Mouse (Mus musculus) MEL (cell line): Measurements from ENCODE around the gene Fam50a. TPM values are rescaled to one million over a fixed set of nuclear protein-coding genes. Genes with fewer than 3 reads are reported as not detected.

Source experiments
- DNase-seq: peaks from one replicate; pipeline ENCODE4 v3.0.0; 2011; ENCODE audit warnings: low read depth, low spot score
- H3K27ac ChIP-seq: 2 replicates; pipeline ENCODE4 v1.5.1; 2012; ENCODE audit warnings: low read depth, mild to moderate bottlenecking, control low read depth, low read length, moderate library complexity; ENCODE audit not compliant: control insufficient read depth
- H3K27me3 ChIP-seq, 2 experiments: fragments of 150-350 bp in 1 of 2; sonication (generic) in 1 of 2; 2 replicates each; pipeline ENCODE4 v1.6.1; 2012; ENCODE audit warnings: low read length in 2 of 2, mild to moderate bottlenecking in 2 of 2, improper control_type of control experiment in 1 of 2, moderate library complexity in 1 of 2; ENCODE audit not compliant: insufficient read depth in 2 of 2, control insufficient read depth in 1 of 2
- H3K36me3 ChIP-seq, 2 experiments: 2 replicates each; pipeline ENCODE4 v1.6.1; 2012 to 2014; ENCODE audit warnings: low read length in 2 of 2, improper control_type of control experiment in 1 of 2, inconsistent platforms in 1 of 2, mild to moderate bottlenecking in 1 of 2; ENCODE audit not compliant: insufficient read depth in 2 of 2, control insufficient read depth in 1 of 2
- H3K4me1 ChIP-seq, 2 experiments: fragments of 150-350 bp in 1 of 2; sonication (generic) in 1 of 2; 2 replicates each; pipeline ENCODE4 v1.6.1; 2012; ENCODE audit warnings: low read length in 2 of 2, improper control_type of control experiment in 1 of 2, mild to moderate bottlenecking in 1 of 2; ENCODE audit not compliant: insufficient read depth in 2 of 2, control insufficient read depth in 1 of 2
- H3K4me3 ChIP-seq, 2 experiments: fragments of 150-350 bp in 1 of 2; sonication (generic) in 1 of 2; 2 replicates each; pipeline ENCODE4 v1.5.1; 2012; ENCODE audit warnings: low read depth in 2 of 2, low read length in 2 of 2, mild to moderate bottlenecking in 2 of 2, moderate library complexity in 2 of 2, control low read depth in 1 of 2, improper control_type of control experiment in 1 of 2; ENCODE audit not compliant: control insufficient read depth in 1 of 2, insufficient read depth in 1 of 2
- H3K79me2 ChIP-seq: 2 replicates; pipeline ENCODE4 v1.6.1; 2012; ENCODE audit warnings: mild to moderate bottlenecking, low read length, moderate library complexity; ENCODE audit not compliant: control insufficient read depth, poor library complexity, insufficient read depth
- H3K9ac ChIP-seq: 2 replicates; pipeline ENCODE4 v1.6.1; 2012; ENCODE audit warnings: low read depth, mild to moderate bottlenecking, control low read depth, low read length, moderate library complexity; ENCODE audit not compliant: control insufficient read depth, poor library complexity, severe bottlenecking
- H3K9me3 ChIP-seq: fragments of 150-350 bp; sonication (generic); replicated peaks from 2 replicates; pipeline ENCODE4 v1.6.1; 2012; ENCODE audit warnings: mild to moderate bottlenecking, low read length, improper control_type of control experiment, moderate library complexity; ENCODE audit not compliant: insufficient read depth
- CHD1 ChIP-seq: IDR thresholded peaks from 2 replicates; pipeline ENCODE4 v1.6.1; 2012; ENCODE audit warnings: low read depth, mild to moderate bottlenecking, inconsistent platforms, low read length, improper control_type of control experiment
- CHD2 ChIP-seq: IDR thresholded peaks from 2 replicates; pipeline ENCODE4 v1.6.1; 2011; ENCODE audit warnings: low read length, improper control_type of control experiment
- CTCF ChIP-seq, 3 experiments: IDR thresholded peaks in 2 of 3; conservative IDR thresholded peaks in 1 of 3; 2 replicates each; pipeline ENCODE4 v1.5.1; 2011 to 2012; ENCODE audit warnings: low read length in 3 of 3, low read depth in 2 of 3, mild to moderate bottlenecking in 2 of 3, improper control_type of control experiment in 1 of 3, inconsistent platforms in 1 of 3, mixed read lengths in 1 of 3, moderate library complexity in 1 of 3; ENCODE audit not compliant: control insufficient read depth in 1 of 3, insufficient read depth in 1 of 3, poor library complexity in 1 of 3, severe bottlenecking in 1 of 3
- E2F4 ChIP-seq: IDR thresholded peaks from 2 replicates; pipeline ENCODE4 v1.6.1; 2011; ENCODE audit warnings: low read depth, low read length, improper control_type of control experiment, borderline replicate concordance
- ELF1 ChIP-seq: IDR thresholded peaks from 2 replicates; pipeline ENCODE4 v1.6.1; 2014; ENCODE audit warnings: low read depth, mild to moderate bottlenecking, inconsistent platforms, low read length, improper control_type of control experiment, moderate library complexity
- EP300 ChIP-seq, 2 experiments: IDR thresholded peaks; 2 replicates each; pipeline ENCODE4 v1.6.1; 2011; ENCODE audit warnings: improper control_type of control experiment in 2 of 2, low read length in 2 of 2, low read depth in 1 of 2, mild to moderate bottlenecking in 1 of 2
- ETS1 ChIP-seq: IDR thresholded peaks from 2 replicates; pipeline ENCODE4 v1.6.1; 2012; ENCODE audit warnings: low read depth, mild to moderate bottlenecking, inconsistent platforms, low read length, improper control_type of control experiment, moderate library complexity
- GATA1 ChIP-seq: IDR thresholded peaks from 2 replicates; pipeline ENCODE4 v1.6.1; 2011; ENCODE audit warnings: low read depth, low read length, improper control_type of control experiment
- HCFC1 ChIP-seq: IDR thresholded peaks from 2 replicates; pipeline ENCODE4 v1.6.1; 2012; ENCODE audit warnings: low read depth, mild to moderate bottlenecking, inconsistent platforms, low read length, improper control_type of control experiment, moderate library complexity
- JUND ChIP-seq: IDR thresholded peaks from 2 replicates; pipeline ENCODE4 v1.6.1; 2011; ENCODE audit warnings: low read depth, mild to moderate bottlenecking, improper control_type of control experiment, low read length
- MAFK ChIP-seq: IDR thresholded peaks from 2 replicates; pipeline ENCODE4 v1.6.1; 2011; ENCODE audit warnings: low read depth, mild to moderate bottlenecking, low read length, improper control_type of control experiment, borderline replicate concordance
- MAX ChIP-seq: IDR thresholded peaks from 2 replicates; pipeline ENCODE4 v1.6.1; 2011; ENCODE audit warnings: low read length, improper control_type of control experiment
- MAZ ChIP-seq: IDR thresholded peaks from 2 replicates; pipeline ENCODE4 v1.6.1; 2012; ENCODE audit warnings: low read depth, mild to moderate bottlenecking, inconsistent platforms, low read length, improper control_type of control experiment
- MXI1 ChIP-seq: IDR thresholded peaks from 2 replicates; pipeline ENCODE4 v1.6.1; 2011; ENCODE audit warnings: mild to moderate bottlenecking, low read depth, low read length, improper control_type of control experiment
- NELFE ChIP-seq: IDR thresholded peaks from 2 replicates; pipeline ENCODE4 v1.6.1; 2011; ENCODE audit warnings: low read depth, low read length, improper control_type of control experiment
- NRF1 ChIP-seq: IDR thresholded peaks from 2 replicates; pipeline ENCODE4 v1.6.1; 2014; ENCODE audit warnings: low read depth, mild to moderate bottlenecking, inconsistent platforms, low read length, improper control_type of control experiment, moderate library complexity; ENCODE audit not compliant: poor library complexity, insufficient read depth, severe bottlenecking
- POLR2A ChIP-seq, 2 experiments: IDR thresholded peaks; 2 replicates each; pipeline ENCODE4 v1.6.1; 2011 to 2012; ENCODE audit warnings: low read length in 2 of 2, mild to moderate bottlenecking in 2 of 2, control low read depth in 1 of 2, improper control_type of control experiment in 1 of 2, low read depth in 1 of 2, moderate library complexity in 1 of 2; ENCODE audit not compliant: control insufficient read depth in 1 of 2, insufficient read depth in 1 of 2, poor library complexity in 1 of 2
- POLR2AphosphoS2 ChIP-seq: IDR thresholded peaks from 2 replicates; pipeline ENCODE4 v1.6.1; 2011; ENCODE audit warnings: low read length, improper control_type of control experiment
- POLR2AphosphoS5 ChIP-seq: IDR thresholded peaks from 2 replicates; pipeline ENCODE4 v1.6.1; 2012; ENCODE audit warnings: low read depth, borderline replicate concordance, mild to moderate bottlenecking, inconsistent platforms, low read length, moderate library complexity, mixed read lengths
- RCOR1 ChIP-seq: IDR thresholded peaks from 2 replicates; pipeline ENCODE4 v1.6.1; 2012; ENCODE audit warnings: low read depth, mild to moderate bottlenecking, inconsistent platforms, low read length, improper control_type of control experiment
- SIN3A ChIP-seq: IDR thresholded peaks from 2 replicates; pipeline ENCODE4 v1.6.1; 2012; ENCODE audit warnings: low read length, improper control_type of control experiment, inconsistent platforms
- SMC3 ChIP-seq: IDR thresholded peaks from 2 replicates; pipeline ENCODE4 v1.6.1; 2011; ENCODE audit warnings: low read depth, low read length, improper control_type of control experiment
- TBP ChIP-seq: IDR thresholded peaks from 2 replicates; pipeline ENCODE4 v1.8.0; 2011; ENCODE audit warnings: low read depth, low read length, improper control_type of control experiment
- TCF12 ChIP-seq: IDR thresholded peaks from 2 replicates; pipeline ENCODE4 v1.6.1; 2014; ENCODE audit warnings: low read depth, mild to moderate bottlenecking, inconsistent platforms, low read length, improper control_type of control experiment, moderate library complexity
- USF1 ChIP-seq: IDR thresholded peaks from 2 replicates; pipeline ENCODE4 v1.6.1; 2014; ENCODE audit warnings: low read depth, mild to moderate bottlenecking, inconsistent platforms, low read length, improper control_type of control experiment, moderate library complexity
- USF2 ChIP-seq, 2 experiments: IDR thresholded peaks; 2 replicates each; pipeline ENCODE4 v1.6.1; 2011 to 2012; ENCODE audit warnings: improper control_type of control experiment in 2 of 2, low read length in 2 of 2, borderline replicate concordance in 1 of 2, inconsistent platforms in 1 of 2, low read depth in 1 of 2, mild to moderate bottlenecking in 1 of 2; ENCODE audit not compliant: insufficient read depth in 1 of 2
- ZKSCAN1 ChIP-seq: IDR thresholded peaks from 2 replicates; pipeline ENCODE4 v1.6.1; 2012; ENCODE audit warnings: low read depth, mild to moderate bottlenecking, inconsistent platforms, low read length, improper control_type of control experiment, moderate library complexity
- ZMIZ1 ChIP-seq: IDR thresholded peaks from 2 replicates; pipeline ENCODE4 v1.6.1; 2012; ENCODE audit warnings: low read depth, mild to moderate bottlenecking, inconsistent platforms, low read length, improper control_type of control experiment, moderate library complexity
- ZNF384 ChIP-seq: IDR thresholded peaks from 2 replicates; pipeline ENCODE4 v1.6.1; 2012; ENCODE audit warnings: low read depth, mild to moderate bottlenecking, inconsistent platforms, low read length, improper control_type of control experiment
- polyA plus RNA-seq, 2 experiments: library from polyadenylated mRNA; stranded (reverse) in 1 of 2; unstranded in 1 of 2; fragments of >175 nt in 1 of 2; fragments of >200 nt in 1 of 2; gene quantifications; 2 replicates each; pipeline versions ENCODE4 v1.2.1 to v1.2.4; 2012; ENCODE audit warnings: low replicate concordance in 2 of 2, low read depth in 1 of 2; ENCODE audit not compliant: insufficient read length in 2 of 2, insufficient read depth in 1 of 2, missing spikeins in 1 of 2
- total RNA-seq: library from RNA; depleted of rRNA; stranded (reverse); fragments of 300-350 nt; gene quantifications from 2 replicates; pipeline ENCODE4 v1.2.3, GENCODE M21; 2012

Fam50a gene
- total and polyA plus RNA-seq, 3 experiments, result 46.3 to 107 (median 64.8) TPM

DNA sequence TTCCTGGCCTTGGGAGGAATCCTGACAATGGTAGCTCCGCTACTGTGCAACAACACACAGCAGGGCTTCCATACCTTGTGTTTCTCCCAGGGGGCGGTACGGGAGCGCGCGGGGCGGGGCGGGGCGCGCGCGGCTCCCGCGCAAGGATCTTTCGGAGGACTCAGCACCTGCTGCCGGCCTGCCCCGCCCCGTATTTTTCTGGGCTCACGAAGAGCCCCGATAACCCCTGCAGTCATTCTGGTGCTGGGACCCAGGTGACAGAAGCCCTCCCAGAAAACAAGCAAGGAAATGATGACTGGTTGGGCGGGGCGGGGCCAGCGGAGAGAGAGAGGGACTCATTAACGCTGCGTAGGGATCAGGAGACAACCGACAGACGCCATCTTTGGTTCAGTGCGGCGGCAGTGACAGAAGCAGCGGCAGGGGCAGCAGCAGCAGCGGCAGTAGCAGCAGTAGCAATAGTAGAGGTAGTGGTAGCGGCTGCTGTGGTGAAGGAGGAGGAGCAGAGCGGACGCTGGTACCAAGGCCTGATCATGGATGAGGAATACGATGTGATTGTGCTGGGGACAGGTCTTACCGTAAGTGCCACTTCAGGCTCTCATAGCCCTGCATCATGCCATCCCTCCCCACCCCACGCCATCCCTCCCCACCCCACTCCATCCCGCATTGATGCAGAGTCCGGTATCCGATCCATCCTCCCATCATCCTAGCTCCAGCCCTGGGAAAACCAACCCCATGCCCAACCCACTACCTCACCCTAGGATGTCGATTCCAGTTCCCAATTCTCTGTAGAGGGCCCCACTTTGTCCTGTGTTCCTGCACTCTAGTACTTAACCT is 7.7 kb upstream of the Fam50a start, which contains the start of gene Gdi1 (continued):
- TF ChIP-seq EP300 (IDR thresholded peaks at IDR 0.05; ENCODE audit: low read depth in 1 of 2, low read length in 2 of 2) (no peak), POLR2AphosphoS2 (peak; percentile 82; the same call in 1 of the 2 replicates), ZNF384 (no peak), ZMIZ1 (peak; percentile 77)

DNA sequence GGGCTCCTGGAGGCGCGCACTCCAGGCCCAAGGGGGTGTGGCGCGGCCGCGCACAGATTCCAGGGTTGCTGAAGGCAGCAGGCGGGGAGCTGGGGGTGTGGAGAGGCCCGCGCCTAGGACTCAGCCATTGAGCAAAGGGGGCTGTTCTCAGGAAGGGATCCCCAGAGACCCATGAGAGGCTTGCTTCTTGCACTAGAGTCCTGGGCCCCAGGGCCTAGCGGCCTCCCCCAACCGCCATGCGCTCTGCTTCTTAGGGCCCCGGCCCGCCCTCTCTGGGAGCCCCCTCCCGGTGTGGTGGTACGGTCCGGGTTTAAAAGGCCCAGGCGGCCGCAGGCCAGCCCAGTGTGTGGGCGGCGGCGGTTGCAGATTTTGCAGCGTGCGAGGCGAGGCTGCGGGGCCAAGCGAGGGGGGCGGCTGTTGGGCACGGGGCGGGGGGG is 15.9 kb downstream of the Fam50a start, which contains the start of gene Plxna3:
Gene Plxna3, plus strand, starts transcription at position 342 of the 437 bp plus-strand sequence.
- Histone ChIP-seq H3K9me3 (no peaks in the 10 kb centered on the region), H3K27ac (peak within 1 kb of the TSS; percentile 68), H3K9ac (peak within 1 kb of the TSS; percentile 77), H3K4me3 (peak within 1 kb of the TSS; percentile 61 to 70), H3K79me2 (peaks cover 7% of the 10 kb centered on the region), H3K4me1 (peaks cover 5 to 13% of the 10 kb centered on the region in 2 experiments; a peak in 3 of 4 replicates), H3K27me3 (no peaks in the 10 kb centered on the region), H3K36me3 (peaks cover 0 to 12% of the 10 kb centered on the region in 2 experiments; a peak in 2 of 4 replicates)
- TF ChIP-seq NRF1, result no peak
- peak; percentile 29; the same call in 1 of the 2 replicates for TF ChIP-seq TCF12
- no peak for TF ChIP-seq USF1
- 0 out of 2 replicates have a peak, but pooled peaks have one; percentile 19 for TF ChIP-seq HCFC1
- TF ChIP-seq TBP, result peak; percentile 86
- TF ChIP-seq GATA1, result no peak
- TF ChIP-seq ZKSCAN1, result no peak
- TF ChIP-seq USF2 (IDR thresholded peaks at IDR 0.05; ENCODE audit: borderline replicate concordance in 1 of 2, insufficient read depth in 1 of 2, low read depth in 1 of 2, low read length in 2 of 2), result no peak
- TF ChIP-seq MAX, result no peak
- no peak for TF ChIP-seq ELF1
- TF ChIP-seq ETS1, result no peak
- TF ChIP-seq POLR2AphosphoS2, result no peak
- no peak for TF ChIP-seq SMC3
- no peak for TF ChIP-seq CTCF (IDR thresholded peaks at IDR 0.05 in 2 of 3, conservative IDR thresholded peaks at IDR 0.05 in 1 of 3; ENCODE audit: control insufficient read depth in 1 of 3, insufficient read depth in 1 of 3, low read depth in 2 of 3, low read length in 3 of 3, poor library complexity in 1 of 3, severe bottlenecking in 1 of 3)
- TF ChIP-seq NELFE, result peak; percentile 41; the same call in 1 of the 2 replicates
- TF ChIP-seq E2F4, result no peak
- TF ChIP-seq RCOR1, result no peak
- no peak for TF ChIP-seq ZNF384
- no peak for TF ChIP-seq MAZ
- no peak for TF ChIP-seq POLR2AphosphoS5
- TF ChIP-seq SIN3A, result peak; percentile 35; the same call in 1 of the 2 replicates
- TF ChIP-seq CHD2, result no peak
- no peak for TF ChIP-seq MAFK
- peak; percentile 35 to 62; a peak in 1 of 4 replicates for TF ChIP-seq POLR2A (IDR thresholded peaks at IDR 0.05; ENCODE audit: control insufficient read depth in 1 of 2, insufficient read depth in 1 of 2, low read depth in 1 of 2, low read length in 2 of 2, poor library complexity in 1 of 2)
- TF ChIP-seq CHD1, result peak; percentile 98
- TF ChIP-seq MXI1, result peak; percentile 40; the same call in 1 of the 2 replicates
- no peak for TF ChIP-seq JUND
- no peak; a peak in 1 of 4 replicates for TF ChIP-seq EP300 (IDR thresholded peaks at IDR 0.05; ENCODE audit: low read depth in 1 of 2, low read length in 2 of 2)
- peak; percentile 79 for DNase-seq
